Mouse (Mus musculus) layer of hippocampus, postnatal 25 days (tissue): ENCODE measurements around the gene Hoxa9. TPM values are rescaled to one million over a fixed set of nuclear protein-coding genes. Genes with fewer than 3 reads are reported as not detected.

Source experiments
- DNase-seq, 2 experiments: peaks; one replicate each; pipeline ENCODE4 v3.0.0; 2022; ENCODE audit warnings: mixed read lengths in 2 of 2, low spot score in 1 of 2; ENCODE audit errors: extremely low spot score in 1 of 2
- total RNA-seq, 2 experiments: library from RNA; stranded (reverse); gene quantifications; 2 replicates each; pipeline ENCODE4 v1.2.3; 2021

Gene Hoxa9
- total RNA-seq, 2 experiments from 2014 or later, result not detected

- DNase-seq, result no peak
Observed at GRCm38 (mm10) chr6:52262463-52263320, 31.8 kb upstream of the Hoxa9 start.

GRCm38 (mm10) chr6:52261751-52262462, 31.0 kb upstream of the Hoxa9 start:
- DNase-seq, result no peak

GRCm38 (mm10) chr6:52260654-52261575, 30.0 kb upstream of the Hoxa9 start, which contains the start of gene Hoxa13:
Gene Hoxa13 (minus strand): TSS chr6:52260880.
- DNase-seq, result no peak

- DNase-seq, result no peak
Observed at GRCm38 (mm10) chr6:52259811-52260261, 28.9 kb upstream of the Hoxa9 start.

GRCm38 (mm10) chr6:52259081-52259790, 28.3 kb upstream of the Hoxa9 start:
- DNase-seq, result no peak

- peak; percentile 62 to 89 for DNase-seq
Observed at GRCm38 (mm10) chr6:52256956-52257355, 26.1 kb upstream of the Hoxa9 start.

- no peak for DNase-seq
Observed at GRCm38 (mm10) chr6:52253511-52254500, 22.9 kb upstream of the Hoxa9 start.

- no peak for DNase-seq
Observed at GRCm38 (mm10) chr6:52252775-52253376, 22.0 kb upstream of the Hoxa9 start.

GRCm38 (mm10) chr6:52252016-52252774, 21.3 kb upstream of the Hoxa9 start:
- no peak for DNase-seq

- no peak for DNase-seq
Observed at GRCm38 (mm10) chr6:52251177-52251879, 20.4 kb upstream of the Hoxa9 start.

GRCm38 (mm10) chr6:52249826-52250225, 18.9 kb upstream of the Hoxa9 start:
- no peak for DNase-seq

GRCm38 (mm10) chr6:52249415-52249738, 18.5 kb upstream of the Hoxa9 start:
- DNase-seq, result no peak

GRCm38 (mm10) chr6:52248638-52249414, 17.9 kb upstream of the Hoxa9 start:
- DNase-seq, result no peak

GRCm38 (mm10) chr6:52247766-52248637, 17.1 kb upstream of the Hoxa9 start:
- DNase-seq, result no peak

- no peak for DNase-seq
Observed at GRCm38 (mm10) chr6:52246916-52247315, 16.0 kb upstream of the Hoxa9 start.
